Mouse (Mus musculus): ENCODE results near the gene Tekt3. TPM values are rescaled to one million over a fixed set of nuclear protein-coding genes. Genes with fewer than 3 reads are reported as not detected.

Gene Tekt3
- polyA plus RNA-seq, 2 experiments = 0.06 to 0.30 TPM

GRCm38 (mm10) chr11:63058375-63058952 is 3.0 kb upstream of the Tekt3 start:
- WGBS = 49% methylated on average over 5 of the region's 5 CpGs
- no peaks in the 10 kb centered on the region for H3K27me3 ChIP-seq (ENCODE audit: control insufficient read depth, insufficient read depth, low read length)
- ATAC-seq (ENCODE audit: low FRiP score, low read depth) (no peak), DNase-seq (ENCODE audit: low spot score) (no peak)
- H3K4me1 ChIP-seq (ENCODE audit: control insufficient read depth, insufficient read depth, low read length) = 0 out of 2 replicates have a peak, but pooled peaks cover 7% of the 10 kb centered on the region
- no peak overlapping the region for H3K9ac ChIP-seq (ENCODE audit: low read depth, low read length, severe bottlenecking)
- H3K27ac ChIP-seq (replicated peaks; ENCODE audit: low read depth, low read length) = no peak overlapping the region
- no peak overlapping the region for H3K4me3 ChIP-seq (replicated peaks; ENCODE audit: low read length)
- no peaks in the 10 kb centered on the region for H3K9me3 ChIP-seq (ENCODE audit: control insufficient read depth, low read length)
- no peaks in the 10 kb centered on the region for H3K36me3 ChIP-seq (ENCODE audit: control insufficient read depth, insufficient read depth, low read length)
- TF ChIP-seq POLR2A (IDR thresholded peaks at IDR 0.05; ENCODE audit: borderline replicate concordance, extremely low read depth, insufficient read depth, insufficient read length) = no peak
- H3K4me2 ChIP-seq (replicated peaks; ENCODE audit: low read depth, low read length, severe bottlenecking) = no peak overlapping the region

GRCm38 (mm10) chr11:63059911-63060310 is 1.5 kb upstream of the Tekt3 start:
- TF ChIP-seq POLR2A (IDR thresholded peaks at IDR 0.05; ENCODE audit: borderline replicate concordance, extremely low read depth, insufficient read depth, insufficient read length) = no peak
- H3K4me1 ChIP-seq (ENCODE audit: control insufficient read depth, insufficient read depth, low read length) = 0 out of 2 replicates have a peak, but pooled peaks cover 7% of the 10 kb centered on the region
- DNase-seq (ENCODE audit: low spot score) (no peak), ATAC-seq (ENCODE audit: low FRiP score, low read depth) (no peak)
- H3K4me3 ChIP-seq (replicated peaks; ENCODE audit: low read length) = no peak overlapping the region
- H3K9me3 ChIP-seq (ENCODE audit: control insufficient read depth, low read length) = no peaks in the 10 kb centered on the region
- H3K36me3 ChIP-seq (ENCODE audit: control insufficient read depth, insufficient read depth, low read length) = no peaks in the 10 kb centered on the region
- H3K27ac ChIP-seq (replicated peaks; ENCODE audit: low read depth, low read length) = no peak overlapping the region
- WGBS = 96% methylated on average over 1 of the region's 1 CpGs
- no peaks in the 10 kb centered on the region for H3K27me3 ChIP-seq (ENCODE audit: control insufficient read depth, insufficient read depth, low read length)
- H3K9ac ChIP-seq (ENCODE audit: low read depth, low read length, severe bottlenecking) = no peak overlapping the region
- no peak overlapping the region for H3K4me2 ChIP-seq (replicated peaks; ENCODE audit: low read depth, low read length, severe bottlenecking)

DNA sequence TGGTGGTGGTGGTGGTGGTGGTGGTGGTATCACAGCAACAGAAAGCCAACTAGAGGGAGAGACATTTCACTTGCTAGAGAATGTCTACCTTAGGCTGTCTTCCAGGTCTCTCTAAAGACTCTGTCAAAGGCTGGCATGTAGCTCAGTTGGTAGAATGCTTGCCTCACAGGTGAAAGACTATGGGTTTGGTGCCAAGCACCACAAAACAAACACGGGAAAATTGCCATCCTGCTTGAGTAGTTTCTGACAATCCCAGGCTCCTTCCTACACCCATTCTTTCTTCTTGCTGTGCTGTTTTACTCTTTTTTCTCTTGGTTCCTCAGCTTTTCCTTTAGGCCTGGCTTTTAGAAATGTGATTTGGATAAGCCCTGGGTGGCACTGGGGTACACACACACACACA is 5.1 kb downstream of the Tekt3 start:
- Histone ChIP-seq H3K4me1 (ENCODE audit: control insufficient read depth, insufficient read depth, low read length) (0 out of 2 replicates have a peak, but pooled peaks cover 2% of the 10 kb centered on the region), H3K36me3 (ENCODE audit: control insufficient read depth, insufficient read depth, low read length) (no peaks in the 10 kb centered on the region), H3K27me3 (ENCODE audit: control insufficient read depth, insufficient read depth, low read length) (no peaks in the 10 kb centered on the region), H3K4me2 (replicated peaks; ENCODE audit: low read depth, low read length, severe bottlenecking) (no peak overlapping the region), H3K27ac (replicated peaks; ENCODE audit: low read depth, low read length) (no peak overlapping the region), H3K9ac (ENCODE audit: low read depth, low read length, severe bottlenecking) (no peak overlapping the region), H3K4me3 (replicated peaks; ENCODE audit: low read length) (no peak overlapping the region), H3K9me3 (ENCODE audit: control insufficient read depth, low read length) (no peaks in the 10 kb centered on the region)
- DNase-seq (ENCODE audit: low spot score) (no peak), ATAC-seq (ENCODE audit: low FRiP score, low read depth) (no peak)
- 71% methylated on average over 1 of the region's 1 CpGs for WGBS
- no peak for TF ChIP-seq POLR2A (IDR thresholded peaks at IDR 0.05; ENCODE audit: borderline replicate concordance, extremely low read depth, insufficient read depth, insufficient read length)

- ATAC-seq (ENCODE audit: low FRiP score, low read depth) (no peak), DNase-seq (ENCODE audit: low spot score) (no peak)
- no peaks in the 10 kb centered on the region for H3K9me3 ChIP-seq (ENCODE audit: control insufficient read depth, low read length)
- no peak overlapping the region for H3K4me3 ChIP-seq (replicated peaks; ENCODE audit: low read length)
- H3K27ac ChIP-seq (replicated peaks; ENCODE audit: low read depth, low read length) = no peak overlapping the region
- no peaks in the 10 kb centered on the region for H3K4me1 ChIP-seq (ENCODE audit: control insufficient read depth, insufficient read depth, low read length)
- H3K27me3 ChIP-seq (ENCODE audit: control insufficient read depth, insufficient read depth, low read length) = no peaks in the 10 kb centered on the region
- H3K9ac ChIP-seq (ENCODE audit: low read depth, low read length, severe bottlenecking) = no peak overlapping the region
- WGBS = 93% methylated on average over 17 of the region's 17 CpGs
- no peak overlapping the region for H3K4me2 ChIP-seq (replicated peaks; ENCODE audit: low read depth, low read length, severe bottlenecking)
- no peaks in the 10 kb centered on the region for H3K36me3 ChIP-seq (ENCODE audit: control insufficient read depth, insufficient read depth, low read length)
- TF ChIP-seq POLR2A (IDR thresholded peaks at IDR 0.05; ENCODE audit: borderline replicate concordance, extremely low read depth, insufficient read depth, insufficient read length) = no peak
These were observed 8.6 kb downstream of the Tekt3 start for GRCm38 (mm10) chr11:63070081-63070480.

DNA sequence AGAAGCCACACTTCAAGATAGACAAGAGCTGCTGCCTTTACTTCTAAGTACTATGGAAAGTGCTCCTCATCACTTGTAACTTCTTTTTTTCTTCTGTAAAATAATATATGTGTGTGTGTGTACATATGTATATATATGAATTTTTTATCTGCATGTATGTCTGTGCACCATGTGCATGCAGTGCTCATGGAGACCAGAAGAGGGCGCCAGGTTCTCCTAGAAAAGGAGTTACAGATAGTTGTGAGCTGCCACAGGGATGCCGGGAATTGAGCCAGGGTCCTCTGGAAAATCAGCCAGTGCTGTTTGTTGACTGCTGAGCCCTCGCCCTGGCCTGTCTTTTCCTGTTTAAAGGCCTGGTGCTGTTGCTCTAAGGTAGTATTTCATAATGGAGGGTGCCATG is 23.1 kb downstream of the Tekt3 start:
- Histone ChIP-seq H3K27ac (replicated peaks; ENCODE audit: low read depth, low read length) (peak overlapping the region; percentile 33; the same call in 1 of the 2 replicates), H3K4me1 (ENCODE audit: control insufficient read depth, insufficient read depth, low read length) (0 out of 2 replicates have a peak, but pooled peaks cover 4% of the 10 kb centered on the region), H3K9me3 (ENCODE audit: control insufficient read depth, low read length) (peaks cover 7% of the 10 kb centered on the region), H3K4me2 (replicated peaks; ENCODE audit: low read depth, low read length, severe bottlenecking) (no peak overlapping the region), H3K4me3 (replicated peaks; ENCODE audit: low read length) (no peak overlapping the region), H3K36me3 (ENCODE audit: control insufficient read depth, insufficient read depth, low read length) (no peaks in the 10 kb centered on the region), H3K9ac (ENCODE audit: low read depth, low read length, severe bottlenecking) (no peak overlapping the region), H3K27me3 (ENCODE audit: control insufficient read depth, insufficient read depth, low read length) (no peaks in the 10 kb centered on the region)
- 86% methylated on average over 3 of the region's 3 CpGs for WGBS
- DNase-seq (ENCODE audit: low spot score) (no peak), ATAC-seq (ENCODE audit: low FRiP score, low read depth) (no peak)
- TF ChIP-seq POLR2A (IDR thresholded peaks at IDR 0.05; ENCODE audit: borderline replicate concordance, extremely low read depth, insufficient read depth, insufficient read length) = no peak

All from limb, embryonic 14.5 days (tissue).